Mouse (Mus musculus) megakaryocyte, embryonic 14.5 days (primary cell): ENCODE data around the gene Hebp1. TPM values are rescaled to one million over a fixed set of nuclear protein-coding genes. Genes with fewer than 3 reads are reported as not detected.

Experiments
- H3K27me3 ChIP-seq: replicated peaks from 2 replicates; pipeline ENCODE3; 2012; ENCODE audit warnings: inconsistent platforms
- H3K36me3 ChIP-seq: replicated peaks from 2 replicates; pipeline ENCODE3; 2012; ENCODE audit warnings: low read length, inconsistent platforms, mixed read lengths
- H3K4me1 ChIP-seq: 2 replicates; pipeline ENCODE4 v1.6.1; 2012; ENCODE audit warnings: inconsistent platforms
- H3K4me3 ChIP-seq: replicated peaks from 2 replicates; pipeline ENCODE3; 2012; ENCODE audit warnings: moderate library complexity, mild to moderate bottlenecking, inconsistent platforms
- H3K9me3 ChIP-seq: 2 replicates; pipeline ENCODE4 v1.6.1; 2012; ENCODE audit warnings: inconsistent platforms
- FLI1 ChIP-seq: IDR thresholded peaks from 2 replicates; pipeline ENCODE4 v1.6.1; 2012; ENCODE audit warnings: low read length, inconsistent platforms, mixed read lengths
- GATA1 ChIP-seq: IDR thresholded peaks from 3 replicates; pipeline ENCODE4 v1.6.1; 2012; ENCODE audit warnings: mixed read lengths, low read length, inconsistent platforms, borderline replicate concordance
- polyA plus RNA-seq: library from polyadenylated mRNA; stranded (reverse); fragments of >175 nt; gene quantifications from 2 replicates; pipeline ENCODE4 v1.2.3, GENCODE M21; 2012; ENCODE audit warnings: low replicate concordance; ENCODE audit not compliant: insufficient read depth

The Hebp1 gene
- polyA plus RNA-seq, 1 experiment, result 3.9 TPM

DNA sequence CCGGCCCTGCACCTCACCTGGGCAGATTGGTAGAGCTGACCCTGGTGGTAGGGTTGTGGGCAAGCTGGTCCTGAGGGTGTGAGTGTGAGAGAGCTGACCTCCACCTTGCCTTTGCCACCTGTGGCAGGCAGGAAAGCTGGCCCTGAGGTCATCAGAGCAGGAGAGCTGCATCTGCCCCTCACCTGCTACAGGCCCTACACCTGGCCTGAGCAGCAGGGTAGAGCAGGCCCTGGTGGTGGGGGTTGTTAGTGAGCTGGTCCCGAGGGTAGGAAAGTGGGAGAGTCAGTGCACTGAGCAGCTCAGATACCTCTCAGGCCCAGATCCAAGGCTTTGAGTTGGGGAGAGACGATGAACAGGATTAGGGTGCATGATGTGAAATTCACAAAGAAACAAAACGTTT lies 48.1 kb downstream of the Hebp1 start:
- Histone ChIP-seq H3K4me1 (no peaks in the 10 kb centered on the region), H3K36me3 (peaks cover 22% of the 10 kb centered on the region), H3K4me3 (no peak overlapping the region), H3K27me3 (peaks cover 5% of the 10 kb centered on the region), H3K9me3 (peaks cover 3% of the 10 kb centered on the region)
- no peak for TF ChIP-seq GATA1
- no peak for TF ChIP-seq FLI1

DNA sequence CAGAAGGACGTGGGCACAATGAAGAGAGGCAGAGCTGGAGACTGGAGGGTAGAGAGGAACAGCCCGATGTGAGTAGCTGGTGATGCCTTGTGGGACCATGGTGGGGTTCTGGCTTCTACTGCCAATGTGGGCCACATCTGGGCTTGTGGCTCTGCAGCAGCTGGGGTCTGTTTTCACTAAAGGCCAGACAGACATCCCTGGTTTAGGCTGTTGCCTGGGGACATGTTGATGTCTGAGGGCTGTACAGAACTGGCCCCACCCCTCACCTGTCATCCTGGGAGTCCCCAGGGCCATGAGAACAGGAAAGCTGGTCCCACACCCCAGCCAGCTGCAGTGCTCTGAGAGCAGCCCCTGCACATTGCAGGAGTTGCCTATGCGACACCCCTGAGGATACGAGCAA lies 48.6 kb downstream of the Hebp1 start:
- peaks cover 3% of the 10 kb centered on the region for H3K9me3 ChIP-seq
- peaks cover 22% of the 10 kb centered on the region for H3K36me3 ChIP-seq
- peaks cover 5% of the 10 kb centered on the region for H3K27me3 ChIP-seq
- no peaks in the 10 kb centered on the region for H3K4me1 ChIP-seq
- TF ChIP-seq GATA1, result no peak
- no peak for TF ChIP-seq FLI1
- no peak overlapping the region for H3K4me3 ChIP-seq

DNA sequence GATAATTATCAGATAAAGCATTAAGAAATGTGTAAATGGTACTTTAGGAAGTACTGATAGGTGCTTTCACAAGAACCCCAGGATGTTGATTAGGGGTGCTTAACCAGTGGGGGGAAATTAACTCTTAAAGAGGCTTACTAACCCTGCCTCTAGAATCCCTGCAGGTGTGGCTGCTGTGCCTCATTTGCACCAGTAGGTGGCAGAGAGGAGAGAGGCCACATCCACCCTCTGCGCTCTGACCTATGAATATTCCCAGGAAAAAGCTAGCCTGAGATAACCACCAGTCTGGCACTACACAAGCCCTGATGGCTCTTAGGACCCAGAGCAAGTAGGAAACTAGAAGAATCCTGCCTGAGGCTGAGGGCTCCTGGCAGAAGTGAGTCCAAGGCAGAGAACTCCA lies 49.3 kb downstream of the Hebp1 start:
- no peak for TF ChIP-seq FLI1
- no peak for TF ChIP-seq GATA1
- peaks cover 5% of the 10 kb centered on the region for H3K27me3 ChIP-seq
- peaks cover 3% of the 10 kb centered on the region for H3K9me3 ChIP-seq
- H3K4me3 ChIP-seq, result no peak overlapping the region
- H3K4me1 ChIP-seq, result no peaks in the 10 kb centered on the region
- H3K36me3 ChIP-seq, result peaks cover 22% of the 10 kb centered on the region

DNA sequence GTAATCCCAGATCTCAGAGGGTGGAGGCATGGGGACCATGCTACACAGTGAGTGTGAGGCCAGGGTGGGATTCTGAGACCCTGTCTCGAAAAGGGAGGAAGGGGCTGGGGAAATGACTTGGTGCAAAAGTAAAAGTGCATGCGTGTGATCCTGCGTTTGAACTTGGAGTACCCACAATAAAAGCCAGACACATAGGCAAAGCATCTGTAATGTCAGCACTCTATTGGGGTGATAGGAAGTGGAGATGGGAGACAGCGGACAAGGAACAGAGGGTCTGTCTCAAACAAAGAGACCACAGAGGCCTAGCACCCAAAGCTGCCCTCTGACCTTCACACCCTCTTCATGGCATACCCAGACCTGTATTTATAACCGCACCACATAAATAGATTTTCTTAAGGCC lies 51.8 kb downstream of the Hebp1 start:
- H3K36me3 ChIP-seq, result peaks cover 9% of the 10 kb centered on the region
- H3K9me3 ChIP-seq, result no peaks in the 10 kb centered on the region
- H3K4me1 ChIP-seq, result peaks cover 3% of the 10 kb centered on the region; the same call in 1 of the 2 replicates
- H3K4me3 ChIP-seq, result no peak overlapping the region
- peaks cover 5% of the 10 kb centered on the region for H3K27me3 ChIP-seq
- TF ChIP-seq FLI1, result no peak
- TF ChIP-seq GATA1, result no peak

DNA sequence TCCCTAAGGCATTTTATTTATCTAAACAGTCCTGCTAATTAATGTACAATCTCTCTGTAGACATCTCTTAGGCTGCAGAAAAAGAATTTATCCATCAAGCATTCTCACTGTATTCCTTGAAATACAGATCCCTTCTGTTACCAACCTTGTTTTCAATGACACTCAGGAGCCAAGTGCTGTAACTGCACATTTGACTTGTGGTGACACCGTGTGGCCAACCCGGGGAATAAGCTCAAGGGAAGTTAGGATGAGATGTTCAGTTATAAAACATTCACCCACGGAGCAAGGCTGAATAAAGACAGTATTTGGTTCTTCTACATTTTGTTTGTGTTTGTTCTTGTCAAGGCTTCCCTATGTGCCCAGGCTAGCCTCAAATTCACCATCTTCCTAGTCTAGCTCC lies 53.3 kb downstream of the Hebp1 start:
- Histone ChIP-seq H3K36me3 (peaks cover 3% of the 10 kb centered on the region), H3K27me3 (peaks cover 1% of the 10 kb centered on the region), H3K4me3 (no peak overlapping the region), H3K9me3 (no peaks in the 10 kb centered on the region), H3K4me1 (peaks cover 3% of the 10 kb centered on the region; the same call in 1 of the 2 replicates)
- no peak for TF ChIP-seq GATA1

DNA sequence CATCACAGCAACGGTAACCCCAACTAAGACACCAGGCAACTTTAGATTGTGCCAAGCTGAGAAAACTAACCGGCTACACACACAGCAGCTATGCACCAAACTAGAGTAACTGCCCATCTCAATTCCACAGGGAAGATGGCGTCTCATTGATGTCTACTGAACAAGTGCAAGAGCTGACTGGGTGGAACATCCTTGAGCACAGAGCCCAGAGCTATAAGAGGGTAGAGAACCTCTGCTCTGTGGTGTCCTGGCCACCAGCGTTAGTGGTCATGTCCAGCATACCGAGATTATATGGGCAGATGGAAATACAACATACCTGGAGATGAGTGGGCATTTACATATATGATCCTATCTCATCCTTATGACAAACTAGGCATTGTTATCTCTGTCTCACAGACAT lies 54.7 kb downstream of the Hebp1 start:
- H3K27me3 ChIP-seq, result no peaks in the 10 kb centered on the region
- no peaks in the 10 kb centered on the region for H3K9me3 ChIP-seq
- no peak for TF ChIP-seq GATA1
- TF ChIP-seq FLI1, result no peak
- H3K4me3 ChIP-seq, result no peak overlapping the region
- H3K36me3 ChIP-seq, result peaks cover 3% of the 10 kb centered on the region
- H3K4me1 ChIP-seq, result peaks cover 3% of the 10 kb centered on the region; the same call in 1 of the 2 replicates

DNA sequence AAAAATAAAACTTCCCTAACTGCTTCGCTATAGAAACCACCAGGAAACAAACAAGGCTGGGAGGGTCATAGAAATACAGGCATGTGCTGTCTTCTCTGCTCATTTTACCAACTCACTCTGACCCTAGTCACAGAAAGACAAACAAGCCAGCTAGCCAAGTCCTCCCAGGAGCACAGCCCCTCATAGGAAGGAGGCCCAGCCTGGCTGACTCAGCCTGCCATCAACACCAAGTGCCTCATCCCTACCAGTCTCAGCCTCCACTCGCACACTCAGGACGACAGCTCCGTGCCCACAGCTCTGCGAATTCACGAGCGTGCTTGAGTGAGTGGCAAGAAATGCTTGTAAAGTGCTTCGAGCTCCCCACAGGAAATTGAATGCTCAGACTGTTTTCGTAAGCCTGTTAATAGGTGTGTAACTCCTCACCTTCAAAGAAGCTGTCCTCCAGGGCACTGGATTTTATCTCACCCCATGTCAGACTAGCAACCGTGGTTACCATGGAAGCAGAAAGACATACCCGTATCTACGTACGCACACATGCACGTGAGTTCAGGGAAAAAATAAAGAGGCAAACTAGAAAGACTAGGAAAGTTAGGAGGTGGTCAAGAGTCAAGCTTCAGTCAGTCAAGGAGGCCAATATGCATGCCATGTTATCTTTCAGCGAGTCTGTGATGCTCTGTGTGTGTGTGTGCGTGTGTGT lies 56.2 kb downstream of the Hebp1 start:
- TF ChIP-seq FLI1, result no peak
- TF ChIP-seq GATA1, result no peak
- Histone ChIP-seq H3K4me3 (no peak overlapping the region), H3K4me1 (peaks cover 4% of the 10 kb centered on the region), H3K27me3 (no peaks in the 10 kb centered on the region), H3K36me3 (peaks cover 4% of the 10 kb centered on the region), H3K9me3 (no peaks in the 10 kb centered on the region)

DNA sequence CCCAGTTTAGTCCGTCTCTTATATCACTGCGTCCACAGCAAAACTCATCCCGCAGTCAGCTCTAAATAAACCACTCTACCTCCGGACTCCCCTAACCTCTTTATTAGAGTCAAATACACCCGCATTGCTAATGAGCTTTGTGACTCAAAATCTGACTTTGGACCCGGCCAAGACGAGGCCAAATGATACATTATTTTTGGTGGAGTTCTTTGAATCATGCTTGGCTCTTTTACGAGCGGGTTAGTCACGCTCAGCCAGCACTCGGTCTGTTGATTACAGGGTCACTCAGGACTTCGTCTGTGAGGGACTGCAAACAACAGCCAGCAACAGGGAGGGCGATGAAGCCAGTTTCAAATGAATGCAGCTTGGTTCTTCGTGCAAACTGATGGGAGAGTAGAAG lies 59.1 kb downstream of the Hebp1 start:
- H3K4me3 ChIP-seq, result no peak overlapping the region
- H3K4me1 ChIP-seq, result peaks cover 17% of the 10 kb centered on the region
- H3K9me3 ChIP-seq, result no peaks in the 10 kb centered on the region
- H3K36me3 ChIP-seq, result peaks cover 4% of the 10 kb centered on the region
- peaks cover 3% of the 10 kb centered on the region for H3K27me3 ChIP-seq
- TF ChIP-seq FLI1 (no peak), GATA1 (no peak)

DNA sequence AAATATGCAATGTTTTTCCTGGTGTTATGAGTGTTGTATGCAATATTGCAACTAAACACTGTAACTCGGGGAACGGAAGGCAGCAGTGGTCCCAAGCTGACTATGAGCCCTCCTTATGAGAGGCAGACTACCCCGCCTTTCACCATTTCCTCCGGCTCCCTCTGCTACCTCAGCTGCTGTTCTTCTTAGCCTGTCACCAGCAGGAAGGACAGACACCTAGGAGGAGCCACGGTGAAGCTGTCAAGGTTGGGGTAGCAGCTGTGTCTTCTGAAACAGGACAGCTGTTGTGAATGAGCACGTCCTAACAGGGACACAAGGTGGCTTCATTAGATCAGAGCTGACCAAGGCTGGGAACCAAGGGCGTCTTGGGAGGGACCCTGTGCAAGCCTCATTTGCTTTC lies 59.6 kb downstream of the Hebp1 start:
- Histone ChIP-seq H3K4me3 (no peak overlapping the region), H3K9me3 (no peaks in the 10 kb centered on the region), H3K27me3 (peaks cover 5% of the 10 kb centered on the region), H3K36me3 (peaks cover 4% of the 10 kb centered on the region), H3K4me1 (peaks cover 17% of the 10 kb centered on the region)
- no peak for TF ChIP-seq FLI1
- no peak for TF ChIP-seq GATA1

DNA sequence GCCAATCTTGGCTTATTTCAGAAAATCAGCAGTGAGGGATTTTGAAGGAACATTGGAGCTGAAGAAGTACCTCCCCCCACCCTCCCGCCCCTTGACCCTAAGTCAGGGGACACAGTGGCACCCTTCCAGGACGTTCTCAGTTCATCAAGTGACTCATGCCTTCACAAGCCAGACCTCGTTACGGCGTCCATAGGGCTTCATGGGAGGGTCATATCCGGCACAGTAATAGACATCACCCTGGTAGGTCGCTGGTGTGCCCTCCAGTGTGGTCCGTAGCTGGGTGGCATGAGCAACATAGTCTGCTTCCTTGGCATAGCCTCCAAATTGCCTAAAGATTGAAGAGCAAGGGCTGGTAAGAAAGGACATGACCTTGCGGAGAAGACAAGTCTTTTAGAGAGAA lies 60.1 kb downstream of the Hebp1 start:
- Histone ChIP-seq H3K4me1 (peaks cover 17% of the 10 kb centered on the region), H3K4me3 (no peak overlapping the region), H3K27me3 (peaks cover 6% of the 10 kb centered on the region), H3K36me3 (peaks cover 4% of the 10 kb centered on the region), H3K9me3 (no peaks in the 10 kb centered on the region)
- no peak for TF ChIP-seq GATA1
- TF ChIP-seq FLI1, result no peak
